Mouse (Mus musculus) olfactory bulb, adult 2 months (tissue): ENCODE measurements around the gene Chd6. TPM values are rescaled to one million over a fixed set of nuclear protein-coding genes. Genes with fewer than 3 reads are reported as not detected.

Experiments used
- H3K27ac ChIP-seq: fragments of 200-500 bp; 2 replicates; pipeline ENCODE4 v1.5.1; 2012; ENCODE audit warnings: low read depth, low read length; ENCODE audit not compliant: insufficient read depth
- H3K4me1 ChIP-seq: fragments of 200-500 bp; 2 replicates; pipeline ENCODE4 v1.6.1; 2012; ENCODE audit warnings: low read length; ENCODE audit not compliant: control insufficient read depth, insufficient read depth
- H3K4me3 ChIP-seq: fragments of 200-500 bp; 2 replicates; pipeline ENCODE4 v1.5.1; 2012; ENCODE audit warnings: mild to moderate bottlenecking, low read depth, low read length, moderate library complexity; ENCODE audit not compliant: insufficient read depth
- CTCF ChIP-seq: fragments of 200-500 bp; IDR thresholded peaks from 2 replicates; pipeline ENCODE4 v1.5.1; 2012; ENCODE audit warnings: low read depth, mild to moderate bottlenecking, low read length, moderate library complexity; ENCODE audit not compliant: insufficient read depth
- POLR2A ChIP-seq: fragments of 200-500 bp; IDR thresholded peaks from 2 replicates; pipeline ENCODE4 v1.6.1; 2012; ENCODE audit warnings: mild to moderate bottlenecking, low read depth, low read length, moderate library complexity; ENCODE audit not compliant: insufficient read depth
- WGBS: fragments of 180-500 bp; shearing (Covaris S2); methylation state at CpG from one replicate; pipeline ENCODE4 v1.1.7; 2018; 5-methylcytosine and 5-hydroxymethylcytosine counted together
- polyA plus RNA-seq: library from polyadenylated mRNA; stranded (reverse); fragments of >200 nt; gene quantifications from 2 replicates; pipeline ENCODE4 v1.2.4, GENCODE M21; 2012; ENCODE audit warnings: low replicate concordance; ENCODE audit not compliant: missing spikeins, insufficient read depth, insufficient read length

The Chd6 gene
- polyA plus RNA-seq, 1 experiment: 148 TPM

GRCm38 (mm10) chr2:160955331-160955730 lies 153.5 kb downstream of the Chd6 start:
- TF ChIP-seq CTCF (no peak), POLR2A (no peak)
- no peak overlapping the region for H3K27ac ChIP-seq
- H3K4me3 ChIP-seq: no peak overlapping the region
- WGBS: 32% methylated on average over 7 of the region's 7 CpGs
- peaks cover 13% of the 10 kb centered on the region for H3K4me1 ChIP-seq

- Histone ChIP-seq H3K4me1 (peaks cover 13% of the 10 kb centered on the region), H3K27ac (no peak overlapping the region), H3K4me3 (no peak overlapping the region)
- no peak for TF ChIP-seq POLR2A
- no peak for TF ChIP-seq CTCF
- 81% methylated on average over 3 of the region's 3 CpGs for WGBS
These were observed 154.3 kb downstream of the Chd6 start for GRCm38 (mm10) chr2:160954541-160954940.

GRCm38 (mm10) chr2:160953131-160953873 lies 155.6 kb downstream of the Chd6 start:
- peaks cover 13% of the 10 kb centered on the region for H3K4me1 ChIP-seq

GRCm38 (mm10) chr2:160951595-160951994 lies 157.3 kb downstream of the Chd6 start:
- H3K4me3 ChIP-seq: no peak overlapping the region
- WGBS: 72% methylated on average over 4 of the region's 4 CpGs
- no peak overlapping the region for H3K27ac ChIP-seq
- H3K4me1 ChIP-seq: peaks cover 13% of the 10 kb centered on the region
- no peak for TF ChIP-seq CTCF
- no peak for TF ChIP-seq POLR2A

More at GRCm38 (mm10) chr2:160953131-160953873, 155.6 kb downstream of the Chd6 start:
- TF ChIP-seq CTCF (no peak), POLR2A (no peak)
- H3K4me3 ChIP-seq: no peak overlapping the region
- 31% methylated on average over 7 of the region's 7 CpGs for WGBS
- H3K27ac ChIP-seq: no peak overlapping the region

GRCm38 (mm10) chr2:160942443-160942842 lies 166.4 kb downstream of the Chd6 start:
- Histone ChIP-seq H3K27ac (no peak overlapping the region), H3K4me1 (no peaks in the 10 kb centered on the region), H3K4me3 (no peak overlapping the region)
- TF ChIP-seq POLR2A: no peak
- no peak for TF ChIP-seq CTCF
- 76% methylated on average over 3 of the region's 3 CpGs for WGBS

GRCm38 (mm10) chr2:160940930-160941709 lies 167.8 kb downstream of the Chd6 start:
- H3K4me1 ChIP-seq: no peaks in the 10 kb centered on the region
- H3K27ac ChIP-seq: no peak overlapping the region
- WGBS: 67% methylated on average over 17 of the region's 17 CpGs
- TF ChIP-seq CTCF (no peak), POLR2A (no peak)
- no peak overlapping the region for H3K4me3 ChIP-seq

GRCm38 (mm10) chr2:160934451-160934850 lies 174.4 kb downstream of the Chd6 start:
- H3K4me1 ChIP-seq: no peaks in the 10 kb centered on the region; the same call in 1 of the 2 replicates
- WGBS: 80% methylated on average over 4 of the region's 4 CpGs
- no peak overlapping the region for H3K27ac ChIP-seq
- TF ChIP-seq POLR2A (no peak), CTCF (no peak)
- no peak overlapping the region for H3K4me3 ChIP-seq

GRCm38 (mm10) chr2:160933890-160934289 lies 175.0 kb downstream of the Chd6 start:
- 75% methylated on average over 5 of the region's 5 CpGs for WGBS
- no peaks in the 10 kb centered on the region; the same call in 1 of the 2 replicates for H3K4me1 ChIP-seq
- no peak overlapping the region for H3K4me3 ChIP-seq
- no peak for TF ChIP-seq CTCF
- TF ChIP-seq POLR2A: no peak
- H3K27ac ChIP-seq: no peak overlapping the region

- Histone ChIP-seq H3K27ac (no peak overlapping the region), H3K4me3 (no peak overlapping the region), H3K4me1 (no peaks in the 10 kb centered on the region; the same call in 1 of the 2 replicates)
- TF ChIP-seq CTCF: no peak
- TF ChIP-seq POLR2A: no peak
- 79% methylated on average over 3 of the region's 3 CpGs for WGBS
These were observed 175.9 kb downstream of the Chd6 start for GRCm38 (mm10) chr2:160932981-160933380.

GRCm38 (mm10) chr2:160932325-160932724 lies 176.6 kb downstream of the Chd6 start:
- 79% methylated on average over 8 of the region's 8 CpGs for WGBS
- TF ChIP-seq POLR2A (no peak), CTCF (no peak)

More at GRCm38 (mm10) chr2:160932325-160932724, 176.6 kb downstream of the Chd6 start:
- no peak overlapping the region for H3K27ac ChIP-seq
- no peaks in the 10 kb centered on the region; the same call in 1 of the 2 replicates for H3K4me1 ChIP-seq
- no peak overlapping the region for H3K4me3 ChIP-seq
